Mouse (Mus musculus): ENCODE results near the gene 1520401A03Rik. TPM values are rescaled to one million over a fixed set of nuclear protein-coding genes. Genes with fewer than 3 reads are reported as not detected.

The 1520401A03Rik gene
- not detected in 4 replicates for total RNA-seq (2023)

DNA sequence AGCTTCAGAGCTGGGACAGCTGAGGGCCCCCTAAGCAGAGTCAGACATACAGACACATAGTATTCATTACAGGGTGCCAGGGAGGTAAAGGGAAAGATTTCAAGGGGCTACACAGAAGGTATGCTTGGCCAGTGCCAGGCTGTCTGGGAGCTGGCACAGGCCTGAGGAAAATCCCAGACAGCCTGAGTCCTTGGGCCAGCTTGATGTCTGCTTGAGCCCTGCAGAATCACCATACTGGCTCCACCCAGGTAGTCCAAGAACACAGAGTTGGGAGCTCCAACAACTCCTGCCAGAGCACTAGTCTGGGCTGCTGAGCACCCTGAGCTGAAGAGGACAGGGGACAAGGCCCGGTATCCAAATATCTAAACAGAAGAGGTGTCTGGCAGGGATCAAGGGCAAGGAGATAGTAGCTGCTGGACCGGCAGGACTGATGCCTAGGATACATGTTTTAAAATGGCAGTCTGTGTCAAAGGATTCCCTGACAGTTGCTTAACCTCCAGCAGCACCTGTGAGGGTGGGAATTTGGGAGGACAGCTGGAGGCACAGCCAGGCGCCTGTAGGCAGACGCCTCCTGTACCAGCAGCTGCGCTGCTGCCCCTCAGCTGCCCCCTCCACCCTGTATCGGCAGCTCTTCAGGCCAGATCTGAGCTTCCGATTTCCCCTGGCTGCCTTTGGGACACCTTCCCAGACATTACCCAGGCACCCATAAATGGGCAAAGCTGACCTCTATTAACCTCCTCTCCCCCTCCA is at the start of gene 1520401A03Rik:
TSS of gene 1520401A03Rik (minus strand) at position 408 of the 750 bp plus-strand sequence.

DNA sequence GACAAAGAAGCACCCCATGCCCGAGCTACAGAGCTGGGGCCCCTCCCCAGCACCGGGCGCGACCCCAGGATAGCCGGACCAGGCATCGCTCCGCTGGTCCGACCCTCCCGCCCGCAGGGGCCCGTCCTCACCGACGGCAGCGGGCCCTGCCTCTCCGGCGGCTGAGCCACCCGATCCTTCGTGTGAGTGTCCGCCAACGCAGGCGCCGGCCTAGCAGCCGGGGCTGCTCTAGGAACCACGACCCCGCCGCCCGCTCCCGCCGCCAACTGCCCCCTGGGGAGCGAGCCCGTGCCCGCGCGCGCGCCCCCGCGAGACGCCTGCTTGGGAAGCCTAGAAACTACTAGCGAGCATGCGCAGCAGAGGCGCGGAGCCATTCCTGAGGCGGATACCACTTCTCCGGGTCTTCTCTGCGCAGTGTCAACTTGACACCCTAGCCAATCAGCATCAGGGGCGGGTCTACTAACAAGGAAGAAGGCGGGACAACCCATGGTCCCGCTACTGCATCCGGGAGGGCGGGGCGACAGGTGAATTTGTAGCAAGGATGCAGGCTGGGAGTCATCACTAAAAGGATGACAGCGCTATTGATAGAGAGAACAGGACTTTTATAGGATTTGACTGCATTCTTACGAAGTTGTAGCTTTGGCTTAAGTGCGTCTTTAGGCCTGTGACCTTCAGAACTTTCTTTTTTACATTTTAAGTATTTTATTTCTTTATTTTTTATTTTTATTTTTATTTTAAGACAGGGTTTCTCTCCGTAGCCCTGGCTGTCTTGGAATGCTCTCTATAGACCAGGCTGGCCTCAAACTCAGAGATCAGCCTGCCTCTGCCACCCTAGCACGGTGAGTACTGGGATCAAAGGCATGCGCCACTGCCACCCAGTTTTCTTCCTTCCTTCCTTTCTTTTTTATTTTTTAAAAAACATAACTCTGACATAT is 49.0 kb upstream of the 1520401A03Rik start, which contains the start of gene Flywch1:
TSS of gene Flywch1 (minus strand) at position 319 of the 935 bp plus-strand sequence.

DNA sequence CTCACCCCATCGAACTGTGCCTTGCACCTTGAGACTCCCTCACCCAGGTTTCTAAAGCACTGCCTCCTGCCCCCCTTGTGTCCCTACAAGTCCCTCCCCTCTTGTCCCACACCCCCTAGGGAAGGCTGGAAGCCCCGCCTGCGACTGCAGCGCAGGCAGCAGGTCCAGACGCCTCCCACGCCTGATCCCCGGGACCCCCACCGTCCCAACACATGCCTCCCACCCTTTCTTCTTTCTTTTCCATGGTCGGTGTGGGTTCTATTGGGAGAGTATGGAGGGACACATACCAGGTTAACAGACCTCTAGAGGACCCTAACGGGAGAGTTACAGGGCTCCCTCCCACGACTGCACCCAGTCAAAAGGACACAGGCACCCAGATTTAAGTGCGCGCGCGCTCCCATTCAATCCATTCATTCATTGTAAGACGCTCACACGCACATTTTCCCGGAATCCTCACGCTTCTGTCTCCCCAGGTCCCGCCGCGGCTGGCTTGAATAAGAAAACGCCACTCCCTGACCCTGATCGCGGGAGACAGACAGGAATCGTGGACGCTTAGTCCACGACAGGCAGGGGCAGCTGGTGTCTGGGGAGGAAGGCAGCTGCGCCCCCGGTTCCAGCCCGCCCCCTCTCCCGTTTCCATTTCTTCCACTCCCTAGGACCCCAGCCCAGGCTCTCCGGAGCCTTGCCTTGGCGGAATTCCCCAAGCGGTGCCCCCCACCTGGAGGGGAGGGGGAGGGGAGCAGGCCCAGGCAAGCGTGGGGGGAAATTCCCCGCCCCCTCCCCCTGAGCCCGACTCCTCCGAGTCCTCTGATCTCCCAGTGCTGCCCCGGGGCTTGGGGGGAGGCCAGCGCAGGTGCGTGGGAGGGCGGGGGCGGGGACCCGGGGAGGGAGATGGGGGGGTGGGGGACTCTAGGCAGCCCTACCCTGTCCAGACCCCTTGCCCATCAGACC is 23.0 kb upstream of the 1520401A03Rik start, which contains the start of gene Kremen2:
TSS of gene Kremen2 (minus strand) at position 533 of the 951 bp plus-strand sequence.

DNA sequence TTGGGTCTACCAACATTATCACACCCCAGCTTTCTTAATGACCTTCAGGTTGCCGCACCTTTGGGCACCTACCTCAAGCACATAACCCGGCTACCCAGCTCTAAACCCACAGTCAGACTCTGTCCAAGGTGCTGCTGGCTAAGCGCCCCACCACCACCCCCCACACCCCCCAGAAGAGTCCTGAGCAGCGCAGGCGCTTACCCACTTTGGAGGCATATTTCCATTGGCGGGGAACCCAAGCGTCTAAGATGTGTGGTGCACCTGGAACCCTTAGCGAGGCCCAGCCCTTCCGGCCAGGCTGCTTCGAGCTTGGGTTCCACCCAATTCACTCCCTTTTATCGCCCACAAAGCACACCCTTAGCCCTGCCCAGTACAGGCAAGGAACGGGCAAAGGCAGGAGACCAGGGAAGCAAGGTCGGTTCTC is 18.0 kb upstream of the 1520401A03Rik start, which contains the start of gene Paqr4:
TSS of gene Paqr4 (minus strand) at position 270 of the 424 bp plus-strand sequence.

DNA sequence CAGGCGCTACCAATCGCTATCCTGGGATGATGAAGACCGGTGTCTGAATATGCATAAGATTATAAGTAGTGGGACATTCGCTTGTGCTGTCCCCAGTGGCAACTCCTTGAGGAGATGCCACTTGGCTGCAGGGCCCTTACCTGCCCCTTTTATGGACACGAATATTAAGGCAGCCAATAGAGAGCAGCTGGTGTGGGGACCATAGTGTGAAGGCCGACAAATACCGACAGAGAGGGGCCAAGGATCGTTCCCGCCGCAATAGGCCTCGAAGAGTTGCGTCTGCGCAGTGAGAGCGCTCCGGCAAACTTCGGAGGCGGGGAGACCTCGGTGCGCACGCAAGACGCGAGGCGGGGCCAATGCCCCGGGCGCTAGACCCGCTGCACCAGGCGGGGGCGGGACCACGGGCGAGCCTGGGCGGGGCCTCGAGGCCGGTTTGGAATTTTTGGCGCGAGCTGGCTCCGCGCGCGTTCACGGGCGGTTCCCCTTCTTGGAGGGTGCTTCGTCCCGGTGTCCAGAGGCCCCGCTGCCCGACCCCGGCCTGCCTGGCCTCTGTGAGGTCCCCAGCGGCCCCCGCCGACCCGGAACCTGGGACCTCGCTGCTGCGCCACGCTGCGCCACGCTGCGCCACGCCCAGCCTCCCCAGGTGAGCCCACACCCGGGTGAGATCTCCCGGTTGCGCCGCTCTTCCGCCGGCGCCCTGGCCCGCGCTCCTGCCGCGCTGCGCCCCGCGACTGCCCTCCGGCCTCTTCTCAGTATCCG is 3.6 kb upstream of the 1520401A03Rik start, which contains the start of gene Pkmyt1:
TSS of gene Pkmyt1 (plus strand) at position 338 of the 759 bp plus-strand sequence.

DNA sequence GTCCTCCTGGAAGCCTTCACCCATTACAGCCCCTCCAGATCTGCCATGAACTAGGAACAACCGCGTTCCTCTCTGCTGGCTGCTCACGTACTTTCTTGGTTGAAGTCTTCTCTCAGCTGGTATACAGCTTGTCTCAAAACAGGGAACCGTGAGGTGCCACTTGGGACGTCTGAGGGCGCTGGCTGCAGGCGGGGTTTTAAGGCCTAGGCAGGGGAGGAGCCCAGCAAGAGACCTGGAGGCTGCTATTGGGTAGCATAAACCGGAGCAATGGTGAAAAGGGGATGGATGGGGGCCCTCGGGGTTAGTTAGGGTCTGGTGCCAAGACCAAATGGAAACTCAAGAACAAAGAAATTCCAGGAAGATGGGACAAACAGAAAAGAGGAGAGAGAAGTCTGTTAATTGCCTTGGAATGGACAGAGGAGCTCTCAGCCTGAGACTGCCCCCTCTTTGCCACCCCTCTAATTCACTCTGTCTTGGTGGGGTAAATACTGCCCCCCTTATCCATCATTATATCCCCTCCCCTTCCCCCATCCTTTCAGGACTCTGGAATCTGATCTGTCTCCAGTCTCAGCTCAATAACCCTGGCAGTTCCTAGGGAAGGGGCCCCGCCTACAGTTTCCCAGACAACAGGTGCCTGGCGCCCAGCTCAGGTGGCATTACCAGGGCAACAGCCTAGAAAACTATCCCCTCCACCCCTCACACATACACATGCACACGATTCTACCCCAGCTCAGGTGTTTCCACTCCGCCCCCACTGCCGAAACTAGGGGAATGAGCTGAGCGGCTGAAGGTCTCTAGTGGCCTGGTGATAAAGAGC is 38.5 kb downstream of the 1520401A03Rik start, which contains the start of gene Cldn9:
TSS of gene Cldn9 (minus strand) at position 171 of the 817 bp plus-strand sequence.

DNA sequence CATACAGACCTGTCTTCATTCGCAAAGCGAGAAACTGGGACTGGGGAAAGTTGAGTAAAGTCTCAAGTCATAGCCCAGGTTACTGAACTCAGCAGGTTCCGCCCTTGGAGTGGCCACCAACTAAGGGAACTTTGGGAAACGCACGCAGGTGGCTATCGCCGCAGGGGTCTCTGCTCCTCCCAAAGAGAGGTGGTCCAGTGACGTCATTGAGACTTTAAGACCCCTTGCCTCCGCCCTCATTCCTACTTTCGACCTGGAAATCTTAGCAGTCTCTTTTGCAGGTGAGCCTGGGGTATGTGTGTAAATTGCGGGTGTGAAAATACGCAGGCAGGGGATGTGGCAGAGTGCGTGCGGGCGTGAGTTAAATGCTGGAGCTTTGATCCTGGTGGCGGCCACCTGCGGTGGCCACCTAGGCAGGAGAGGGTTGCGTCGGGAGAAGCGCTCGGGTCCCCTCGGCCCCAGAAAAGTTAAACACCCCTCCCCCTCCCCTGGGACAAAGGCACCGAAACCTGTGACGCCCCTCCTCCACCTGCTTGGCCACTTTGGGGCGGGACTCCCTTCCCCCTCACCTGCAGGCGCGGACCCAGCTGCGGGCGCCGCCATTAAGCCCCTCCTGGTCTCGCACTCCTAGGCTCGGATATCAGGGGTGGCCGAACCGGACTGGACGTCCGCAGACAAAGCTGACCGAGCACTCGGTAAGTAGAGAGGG is 43.3 kb downstream of the 1520401A03Rik start, which contains the start of gene Cldn6:
TSS of gene Cldn6 (plus strand) at position 123 of the 709 bp plus-strand sequence.

DNA sequence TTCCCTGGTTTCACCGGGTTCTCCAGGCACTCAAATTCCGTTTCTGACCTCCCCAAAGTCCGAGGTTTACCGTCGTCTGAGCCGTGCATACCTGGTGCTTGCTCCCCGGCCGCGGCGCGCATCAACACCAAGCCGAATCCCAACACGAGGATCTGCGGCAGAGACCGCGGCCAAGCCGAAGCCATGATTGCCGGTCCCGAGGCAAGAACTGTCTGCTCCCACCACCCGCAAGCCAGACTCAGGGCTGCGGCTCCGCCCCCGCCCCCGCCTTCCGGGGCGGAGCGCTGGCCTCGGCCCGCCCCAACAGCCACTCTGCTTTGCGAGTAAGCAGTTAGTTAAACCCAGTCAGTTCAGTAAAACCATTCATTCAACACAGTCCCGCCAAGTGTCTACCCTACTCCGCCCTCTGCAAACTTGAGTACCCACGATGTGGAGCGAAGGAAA is 45.3 kb downstream of the 1520401A03Rik start, which contains the start of gene Tnfrsf12a:
TSS of gene Tnfrsf12a (minus strand) at position 233 of the 444 bp plus-strand sequence.

DNA sequence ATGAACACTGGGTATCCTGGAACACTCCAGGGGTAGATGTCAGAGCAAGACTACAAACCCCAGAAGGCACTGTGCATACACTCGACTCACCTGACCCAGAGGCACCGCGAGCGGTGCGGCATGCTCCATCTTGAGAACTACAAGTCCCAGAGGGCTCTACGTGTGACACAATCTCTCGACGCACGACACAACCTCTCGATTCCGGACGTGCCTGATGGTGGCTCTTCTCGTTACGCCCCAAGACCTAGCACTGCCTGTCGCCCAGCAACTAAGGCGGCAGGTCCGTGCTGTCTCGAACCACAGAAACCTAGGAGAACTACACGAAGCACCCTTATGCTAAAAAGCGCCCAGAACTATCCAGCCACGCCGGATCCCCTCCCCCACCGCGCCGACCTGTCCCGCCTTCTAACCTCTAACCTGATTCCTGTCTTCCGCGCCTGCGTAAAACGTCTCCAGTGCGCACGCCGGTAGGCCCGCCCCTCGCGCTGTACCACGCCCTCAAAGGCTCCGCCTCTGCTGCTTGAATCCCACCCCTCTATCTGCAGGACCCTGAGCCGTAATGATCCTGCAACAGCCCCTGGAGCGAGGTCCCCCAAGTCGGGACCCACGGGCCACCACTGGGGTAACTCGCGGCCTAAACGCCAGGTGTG is 49.0 kb downstream of the 1520401A03Rik start, which contains the start of the genes Hcfc1r1 and Thoc6:
TSS of gene Hcfc1r1 (plus strand) at position 173 of the 650 bp plus-strand sequence.
TSS of gene Thoc6 (minus strand) at position 459 of the 650 bp plus-strand sequence.

DNA sequence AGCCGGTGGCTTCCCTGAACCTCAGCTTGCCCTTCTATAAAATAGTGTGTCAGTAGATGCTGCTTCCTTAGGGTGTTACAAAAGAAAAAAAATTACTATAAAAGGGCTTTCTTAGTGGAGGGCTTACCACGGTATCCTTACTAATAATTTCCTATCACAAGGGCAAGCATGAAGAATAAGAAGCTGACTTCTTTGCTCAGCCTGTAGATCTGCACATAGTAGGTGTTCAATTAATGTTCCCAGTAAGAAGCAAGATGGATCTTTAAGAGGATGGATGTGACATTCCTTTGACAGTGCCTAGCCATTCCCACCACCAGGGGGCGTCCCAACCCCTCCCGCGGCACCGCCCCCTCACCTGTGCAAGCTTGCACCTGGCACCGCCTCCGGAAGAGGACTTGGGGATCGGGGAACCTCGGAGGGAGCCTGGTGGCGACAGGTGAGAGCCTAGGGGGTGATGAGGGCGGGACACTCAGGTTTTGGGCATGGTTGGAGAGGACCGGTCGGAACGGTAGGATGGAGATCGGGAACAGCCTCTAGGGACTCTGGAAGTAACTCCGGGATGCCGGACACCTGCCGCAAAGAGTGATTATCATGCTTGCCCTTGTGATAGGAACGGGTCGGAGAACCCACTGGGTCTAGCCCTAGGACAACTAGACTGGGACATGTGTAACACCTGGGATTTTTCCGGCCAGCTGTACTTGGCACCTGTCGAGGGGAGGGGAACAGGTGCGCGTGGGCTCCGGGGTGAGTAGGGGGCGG is 62.3 kb downstream of the 1520401A03Rik start, which contains the start of gene Bicdl2:
TSS of gene Bicdl2 (plus strand) at position 390 of the 759 bp plus-strand sequence.

Other genes starting within 250 kb of the 1520401A03Rik start
- gene Vmn2r117, start 243.1 kb downstream of the 1520401A03Rik start, total RNA-seq (2023) = not detected in 4 replicates
- gene Zfp213, start 158.5 kb downstream of the 1520401A03Rik start, total RNA-seq (2023) = 7.5 to 8.8 TPM (median 8.1 TPM) in 4 replicates
- not detected in 4 replicates for gene Zfp13, start 123.3 kb downstream of the 1520401A03Rik start, total RNA-seq (2023)
- gene Zscan10, start 121.9 kb downstream of the 1520401A03Rik start, total RNA-seq (2023) = not detected in 4 replicates
- gene Mmp25, start 77.5 kb downstream of the 1520401A03Rik start, total RNA-seq (2023) = 0.12 to 0.16 TPM in 2 of 4 replicates, not detected in the others
- 0.36 TPM in 1 of 4 replicates, not detected in the others for gene Bicdl2, start 62.3 kb downstream of the 1520401A03Rik start, total RNA-seq (2023)
- gene Hcfc1r1, start 49.2 kb downstream of the 1520401A03Rik start, total RNA-seq (2023) = 38.2 to 46.6 TPM (median 40.7 TPM) in 4 replicates
- 23.1 to 32.2 TPM (median 25.4 TPM) in 4 replicates for gene Thoc6, start 48.9 kb downstream of the 1520401A03Rik start, total RNA-seq (2023)
- gene Tnfrsf12a, start 45.3 kb downstream of the 1520401A03Rik start, total RNA-seq (2023) = 14.4 to 18.6 TPM (median 16.4 TPM) in 4 replicates
- not detected in 4 replicates for gene Cldn6, start 43.5 kb downstream of the 1520401A03Rik start, total RNA-seq (2023)
- not detected in 4 replicates for gene Cldn9, start 38.8 kb downstream of the 1520401A03Rik start, total RNA-seq (2023)
- gene Pkmyt1, start 3.6 kb upstream of the 1520401A03Rik start, total RNA-seq (2023) = 35.2 to 41.8 TPM (median 38.7 TPM) in 4 replicates
- 0.52 to 2.1 TPM (median 1.5 TPM) in 4 replicates for gene Paqr4, start 18.1 kb upstream of the 1520401A03Rik start, total RNA-seq (2023)
- 0.37 TPM in 1 of 4 replicates, not detected in the others for gene Kremen2, start 23.1 kb upstream of the 1520401A03Rik start, total RNA-seq (2023)
- gene Flywch1, start 48.8 kb upstream of the 1520401A03Rik start, total RNA-seq (2023) = 26.3 to 31.2 TPM (median 27.9 TPM) in 4 replicates
- gene Flywch2, start 63.3 kb upstream of the 1520401A03Rik start, total RNA-seq (2023) = not detected in 4 replicates
- gene Srrm2, start 67.7 kb upstream of the 1520401A03Rik start, total RNA-seq (2023) = 1,370 to 1,448 TPM (median 1,386 TPM) in 4 replicates
- gene Elob, start 106.4 kb upstream of the 1520401A03Rik start, total RNA-seq (2023) = 153 to 167 TPM (median 160 TPM) in 4 replicates
- not detected in 4 replicates for gene Prss33, start 113.3 kb upstream of the 1520401A03Rik start, total RNA-seq (2023)
- not detected in 4 replicates for gene Prss32, start 121.1 kb upstream of the 1520401A03Rik start, total RNA-seq (2023)
- 0.64 to 0.75 TPM (median 0.66 TPM) in 3 of 4 replicates, not detected in the other for gene Prss41, start 121.4 kb upstream of the 1520401A03Rik start, total RNA-seq (2023)
- not detected in 4 replicates for gene Prss21, start 145.3 kb upstream of the 1520401A03Rik start, total RNA-seq (2023)
- not detected in 4 replicates for gene Dcpp1, start 158.1 kb upstream of the 1520401A03Rik start, total RNA-seq (2023)
- not detected in 4 replicates for gene Dcpp2, start 158.1 kb upstream of the 1520401A03Rik start, total RNA-seq (2023)
- gene Dcpp3, start 194.7 kb upstream of the 1520401A03Rik start, total RNA-seq (2023) = not detected in 4 replicates
- gene Sbp, start 218.9 kb upstream of the 1520401A03Rik start, total RNA-seq (2023) = not detected in 4 replicates
- gene Sbpl, start 232.5 kb upstream of the 1520401A03Rik start, total RNA-seq (2023) = not detected in 4 replicates